Mouse (Mus musculus) heart, embryonic 10.5 days (tissue): Measurements from ENCODE around the gene Iffo2. TPM values are rescaled to one million over a fixed set of nuclear protein-coding genes. Genes with fewer than 3 reads are reported as not detected.
A peak's percentile ranks its signal among the peaks of the same experiment; 100 is the strongest.

Experiments used
- DNase-seq: peaks from one replicate; pipeline ENCODE4 v3.0.0-alpha.2; 2017; ENCODE audit warnings: low spot score
- H3K27ac ChIP-seq: fragments of 300-500 bp; sonication (generic); 2 replicates; pipeline ENCODE4 v1.5.1; 2016; ENCODE audit warnings: mild to moderate bottlenecking
- H3K27me3 ChIP-seq: fragments of 300-500 bp; sonication (generic); 2 replicates; pipeline ENCODE4 v1.6.1; 2016; ENCODE audit warnings: mild to moderate bottlenecking; ENCODE audit not compliant: poor library complexity, insufficient read depth, severe bottlenecking
- H3K36me3 ChIP-seq: fragments of 300-500 bp; sonication (generic); 2 replicates; pipeline ENCODE4 v1.6.1; 2016; ENCODE audit warnings: mild to moderate bottlenecking, moderate library complexity
- H3K4me1 ChIP-seq: fragments of 300-500 bp; sonication (generic); 2 replicates; pipeline ENCODE4 v1.6.1; 2016; ENCODE audit warnings: mild to moderate bottlenecking
- H3K4me3 ChIP-seq: fragments of 300-500 bp; sonication (generic); 2 replicates; pipeline ENCODE4 v1.5.1; 2016; ENCODE audit warnings: mild to moderate bottlenecking, moderate library complexity
- H3K9me3 ChIP-seq: fragments of 300-500 bp; sonication (generic); 2 replicates; pipeline ENCODE4 v1.6.1; 2016; ENCODE audit warnings: mild to moderate bottlenecking, moderate library complexity
- WGBS: fragments of 180-500 bp; shearing (Covaris S2); methylation state at CpG from one replicate; pipeline ENCODE4 v1.1.7; 2016; 5-methylcytosine and 5-hydroxymethylcytosine counted together
- polyA plus RNA-seq: library from polyadenylated mRNA; unstranded; fragments of >200 nt; fragmentation: Nextera tagmentation; extraction: Ambion mirVana; gene quantifications from 2 replicates; pipeline ENCODE4 v1.2.1, GENCODE M21; 2016

Gene Iffo2
- polyA plus RNA-seq, 1 experiment from 2014 or later, result 4.8 TPM

- DNase-seq, result no peak
- Histone ChIP-seq H3K27ac (no peak overlapping the region), H3K4me1 (peaks cover 10% of the 10 kb centered on the region), H3K9me3 (no peaks in the 10 kb centered on the region), H3K4me3 (no peak overlapping the region), H3K36me3 (no peaks in the 10 kb centered on the region), H3K27me3 (peaks cover 16% of the 10 kb centered on the region; the same call in 1 of the 2 replicates)
- WGBS, result 74% methylated on average over 6 of the region's 6 CpGs
Measured at GRCm38 (mm10) chr4:139501702-139502101, 28.6 kb upstream of the Iffo2 start.

- Histone ChIP-seq H3K4me1 (peaks cover 8% of the 10 kb centered on the region), H3K27ac (no peak overlapping the region), H3K36me3 (no peaks in the 10 kb centered on the region), H3K9me3 (no peaks in the 10 kb centered on the region), H3K27me3 (0 out of 2 replicates have a peak, but pooled peaks cover 16% of the 10 kb centered on the region), H3K4me3 (no peak overlapping the region)
- WGBS, result 78% methylated on average over 8 of the region's 8 CpGs
- DNase-seq, result no peak
Measured at GRCm38 (mm10) chr4:139503919-139504318, 26.4 kb upstream of the Iffo2 start.

- H3K36me3 ChIP-seq, result no peaks in the 10 kb centered on the region
- no peaks in the 10 kb centered on the region for H3K9me3 ChIP-seq
- H3K4me3 ChIP-seq, result no peak overlapping the region
- no peak for DNase-seq
- peaks cover 6% of the 10 kb centered on the region for H3K4me1 ChIP-seq
- 0 out of 2 replicates have a peak, but pooled peaks cover 10% of the 10 kb centered on the region for H3K27me3 ChIP-seq
- H3K27ac ChIP-seq, result no peak overlapping the region
- WGBS, result 79% methylated on average over 4 of the region's 4 CpGs
Measured at GRCm38 (mm10) chr4:139505716-139506115, 24.6 kb upstream of the Iffo2 start.

- no peak for DNase-seq
- no peaks in the 10 kb centered on the region for H3K4me1 ChIP-seq
- no peaks in the 10 kb centered on the region for H3K9me3 ChIP-seq
- no peaks in the 10 kb centered on the region for H3K36me3 ChIP-seq
- H3K27ac ChIP-seq, result no peak overlapping the region
- H3K4me3 ChIP-seq, result no peak overlapping the region
- WGBS, result 88% methylated on average over 11 of the region's 11 CpGs
- 0 out of 2 replicates have a peak, but pooled peaks cover 3% of the 10 kb centered on the region for H3K27me3 ChIP-seq
Measured at GRCm38 (mm10) chr4:139506727-139507126, 23.6 kb upstream of the Iffo2 start.

- Histone ChIP-seq H3K4me3 (no peak overlapping the region), H3K4me1 (no peaks in the 10 kb centered on the region), H3K36me3 (no peaks in the 10 kb centered on the region), H3K27me3 (0 out of 2 replicates have a peak, but pooled peaks cover 3% of the 10 kb centered on the region), H3K27ac (no peak overlapping the region; the same call in 1 of the 2 replicates), H3K9me3 (0 out of 2 replicates have a peak, but pooled peaks cover 3% of the 10 kb centered on the region)
- WGBS, result 74% methylated on average over 2 of the region's 2 CpGs
- no peak for DNase-seq
Measured at GRCm38 (mm10) chr4:139509069-139509468, 21.3 kb upstream of the Iffo2 start.

- no peak overlapping the region for H3K27ac ChIP-seq
- 0 out of 2 replicates have a peak, but pooled peaks cover 3% of the 10 kb centered on the region for H3K27me3 ChIP-seq
- H3K36me3 ChIP-seq, result no peaks in the 10 kb centered on the region
- 72% methylated on average over 2 of the region's 2 CpGs for WGBS
- no peak for DNase-seq
- no peak overlapping the region for H3K4me3 ChIP-seq
- 0 out of 2 replicates have a peak, but pooled peaks cover 3% of the 10 kb centered on the region for H3K9me3 ChIP-seq
- no peaks in the 10 kb centered on the region for H3K4me1 ChIP-seq
Measured at GRCm38 (mm10) chr4:139511557-139511956, 18.8 kb upstream of the Iffo2 start.

GRCm38 (mm10) chr4:139512985-139513384, 17.4 kb upstream of the Iffo2 start:
- Histone ChIP-seq H3K4me1 (no peaks in the 10 kb centered on the region), H3K27me3 (0 out of 2 replicates have a peak, but pooled peaks cover 3% of the 10 kb centered on the region), H3K4me3 (no peak overlapping the region), H3K36me3 (no peaks in the 10 kb centered on the region), H3K9me3 (0 out of 2 replicates have a peak, but pooled peaks cover 3% of the 10 kb centered on the region), H3K27ac (no peak overlapping the region)
- WGBS, result 77% methylated on average over 2 of the region's 2 CpGs
- no peak for DNase-seq

- Histone ChIP-seq H3K27me3 (peaks cover 28% of the 10 kb centered on the region), H3K27ac (no peak overlapping the region), H3K4me3 (no peak overlapping the region), H3K9me3 (no peaks in the 10 kb centered on the region), H3K36me3 (no peaks in the 10 kb centered on the region), H3K4me1 (no peaks in the 10 kb centered on the region)
- DNase-seq, result no peak
- WGBS, result 61% methylated on average over 6 of the region's 6 CpGs
Measured at GRCm38 (mm10) chr4:139519221-139519620, 11.1 kb upstream of the Iffo2 start.

GRCm38 (mm10) chr4:139521926-139522325, 8.4 kb upstream of the Iffo2 start:
- no peaks in the 10 kb centered on the region for H3K36me3 ChIP-seq
- peaks cover 28% of the 10 kb centered on the region for H3K27me3 ChIP-seq
- no peaks in the 10 kb centered on the region for H3K9me3 ChIP-seq
- WGBS, result 88% methylated on average over 10 of the region's 10 CpGs
- no peak overlapping the region for H3K4me3 ChIP-seq
- no peak overlapping the region for H3K27ac ChIP-seq
- no peak for DNase-seq
- H3K4me1 ChIP-seq, result 0 out of 2 replicates have a peak, but pooled peaks cover 4% of the 10 kb centered on the region

- DNase-seq, result no peak
- Histone ChIP-seq H3K4me1 (0 out of 2 replicates have a peak, but pooled peaks cover 4% of the 10 kb centered on the region), H3K27me3 (peaks cover 25% of the 10 kb centered on the region), H3K27ac (no peak overlapping the region), H3K4me3 (no peak overlapping the region), H3K36me3 (no peaks in the 10 kb centered on the region), H3K9me3 (no peaks in the 10 kb centered on the region)
- 70% methylated on average over 12 of the region's 12 CpGs for WGBS
Measured at GRCm38 (mm10) chr4:139526475-139526874, 3.9 kb upstream of the Iffo2 start.

- Histone ChIP-seq H3K27ac (no peak overlapping the region), H3K27me3 (peaks cover 25% of the 10 kb centered on the region; the same call in 1 of the 2 replicates), H3K9me3 (no peaks in the 10 kb centered on the region), H3K4me1 (peaks cover 23% of the 10 kb centered on the region), H3K36me3 (no peaks in the 10 kb centered on the region), H3K4me3 (no peak overlapping the region)
- no peak for DNase-seq
- 88% methylated on average over 10 of the region's 10 CpGs for WGBS
Measured at GRCm38 (mm10) chr4:139532081-139532480, 1.7 kb downstream of the Iffo2 start.

- Histone ChIP-seq H3K27me3 (peaks cover 25% of the 10 kb centered on the region; the same call in 1 of the 2 replicates), H3K36me3 (no peaks in the 10 kb centered on the region), H3K4me1 (peaks cover 23% of the 10 kb centered on the region), H3K4me3 (peak overlapping the region; percentile 6; the same call in 1 of the 2 replicates), H3K9me3 (no peaks in the 10 kb centered on the region), H3K27ac (peak overlapping the region; percentile 77)
- DNase-seq, result peak; percentile 77
- WGBS, result 34% methylated on average over 12 of the region's 12 CpGs
Measured at GRCm38 (mm10) chr4:139535127-139535695, 4.9 kb downstream of the Iffo2 start.

GRCm38 (mm10) chr4:139535719-139536118, 5.4 kb downstream of the Iffo2 start:
- WGBS, result 54% methylated on average over 7 of the region's 7 CpGs
- Histone ChIP-seq H3K9me3 (no peaks in the 10 kb centered on the region), H3K27me3 (peaks cover 25% of the 10 kb centered on the region; the same call in 1 of the 2 replicates), H3K36me3 (no peaks in the 10 kb centered on the region), H3K27ac (peak overlapping the region; percentile 77), H3K4me1 (peaks cover 23% of the 10 kb centered on the region), H3K4me3 (no peak overlapping the region)
- no peak for DNase-seq
